Mouse (Mus musculus) embryo, embryonic 11.5 days (tissue): ENCODE measurements around the gene Lrrc66.

Experiments
- DNase-seq: peaks from one replicate; pipeline ENCODE4 v3.0.0-alpha.2; 2012; ENCODE audit warnings: low read depth, low spot score

Lrrc66 gene

DNA sequence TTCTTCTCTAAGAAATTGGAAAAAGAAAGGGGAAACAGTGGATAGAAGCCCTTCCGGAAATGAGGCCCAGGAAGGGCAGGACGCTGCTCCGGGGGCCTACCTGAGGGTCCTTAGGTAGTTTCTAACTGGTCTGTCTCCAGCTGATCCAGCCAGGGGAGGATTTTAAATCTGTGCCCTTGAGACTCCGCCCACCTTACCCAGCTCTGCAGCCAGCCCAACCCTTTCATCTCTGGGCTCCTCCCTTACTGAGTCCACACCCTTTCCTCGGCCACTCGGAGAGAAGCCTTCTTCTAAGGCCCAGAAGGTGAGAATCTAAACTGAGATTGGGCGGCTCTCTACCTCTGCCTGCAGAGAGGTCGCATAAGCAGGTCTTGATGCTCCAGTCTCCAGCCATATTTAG, at the start of gene Lrrc66:
Gene Lrrc66, minus strand, starts transcription at position 236 of the 400 bp plus-strand sequence.
- DNase-seq, result no peak

DNA sequence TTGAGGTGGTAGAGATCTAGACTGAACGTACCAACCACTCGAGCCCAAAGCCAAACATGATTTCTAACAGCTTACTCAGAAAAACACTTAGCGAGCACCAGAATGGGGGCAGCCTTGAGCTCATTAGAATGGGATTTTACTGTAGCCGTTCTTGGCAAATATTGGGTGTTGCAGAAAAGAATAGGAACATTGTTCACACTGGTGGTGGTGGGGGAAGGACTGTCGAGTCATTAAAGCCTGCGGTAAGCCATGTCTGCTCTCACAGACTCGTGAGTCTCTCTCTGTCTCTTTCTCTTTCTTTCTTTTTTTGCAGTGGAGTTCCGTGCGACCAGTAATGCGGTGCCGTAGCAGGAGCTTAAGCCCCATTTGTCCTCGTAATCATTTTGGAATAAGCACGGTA, 44.3 kb upstream of the Lrrc66 start:
- no peak for DNase-seq

DNA sequence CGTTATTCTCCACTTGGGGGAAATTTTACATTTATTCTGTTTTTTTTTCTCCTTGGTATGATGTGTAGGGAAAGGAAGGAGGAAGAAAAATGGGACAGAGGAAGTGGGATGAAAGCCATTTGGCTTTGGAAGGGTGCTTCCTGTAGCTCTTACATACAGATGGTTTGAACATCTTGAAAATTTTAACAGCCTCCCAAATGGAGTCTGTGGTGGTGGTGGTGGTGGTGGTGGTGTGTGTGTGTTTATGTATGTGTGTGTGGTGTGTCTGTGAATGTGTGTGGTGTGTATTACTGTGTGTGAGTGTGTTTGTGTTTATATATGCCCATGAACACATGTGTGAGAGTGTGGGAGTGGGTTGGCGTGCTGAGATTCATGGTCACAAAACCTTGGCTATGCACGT, 43.3 kb upstream of the Lrrc66 start:
- DNase-seq, result no peak

DNA sequence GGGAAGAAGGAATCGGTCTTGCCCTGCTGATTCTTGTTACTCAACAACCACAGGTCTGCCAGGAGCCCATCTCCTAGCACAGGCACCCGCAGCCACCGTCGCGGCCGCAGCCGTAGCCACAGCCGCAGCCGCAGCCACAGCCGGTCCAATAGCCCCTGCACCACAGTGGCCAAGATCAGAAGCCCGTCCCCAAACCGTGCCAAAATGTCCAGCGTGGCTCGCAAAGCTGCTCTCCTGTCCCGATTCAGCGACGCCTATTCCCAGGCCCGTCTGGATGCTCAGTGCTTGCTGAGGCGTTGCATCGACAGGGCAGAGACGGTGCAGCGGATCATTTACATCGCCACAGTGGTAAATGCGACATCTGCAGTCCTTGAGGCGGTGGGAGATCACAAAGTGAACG, 37.1 kb upstream of the Lrrc66 start:
- DNase-seq, result no peak

DNA sequence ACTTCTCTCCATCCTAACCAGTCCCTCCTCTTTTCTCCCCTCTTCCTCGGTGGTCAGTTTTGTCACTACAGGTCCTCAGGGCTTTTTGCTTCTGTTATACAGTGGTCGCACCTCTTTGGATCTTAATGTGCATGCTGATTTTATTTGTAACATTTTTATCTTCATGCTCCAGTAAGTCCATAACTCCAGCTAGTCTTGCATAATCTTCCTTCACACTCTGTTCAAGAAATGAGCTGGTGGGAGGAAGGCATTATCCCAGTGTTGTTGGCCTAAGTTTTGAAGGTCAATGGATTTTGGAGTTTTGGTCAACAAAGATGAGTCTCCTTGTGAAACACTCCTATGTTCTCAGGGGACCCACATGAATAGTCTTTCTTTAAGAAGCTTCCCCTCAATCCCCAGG, 35.6 kb upstream of the Lrrc66 start:
- no peak for DNase-seq

DNA sequence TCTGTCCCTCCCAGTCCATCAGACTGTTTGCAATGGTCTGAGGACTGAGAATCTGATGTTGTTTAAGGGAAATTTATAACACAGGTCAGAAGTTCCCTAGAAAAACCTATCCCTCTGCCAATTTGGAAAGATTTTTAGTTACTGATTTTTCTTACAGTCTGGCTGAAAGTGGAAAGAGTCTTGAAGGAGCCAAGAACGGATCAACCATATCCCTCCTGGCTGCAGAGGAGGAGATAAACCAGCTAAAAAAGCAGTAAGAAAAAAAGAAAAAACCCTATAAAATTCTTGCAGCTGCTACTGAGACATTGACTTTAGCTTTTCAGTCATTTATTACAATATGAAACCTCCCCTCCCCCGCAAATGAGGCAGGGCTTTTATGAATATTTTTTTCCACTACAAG, 34.4 kb upstream of the Lrrc66 start:
- no peak for DNase-seq

DNA sequence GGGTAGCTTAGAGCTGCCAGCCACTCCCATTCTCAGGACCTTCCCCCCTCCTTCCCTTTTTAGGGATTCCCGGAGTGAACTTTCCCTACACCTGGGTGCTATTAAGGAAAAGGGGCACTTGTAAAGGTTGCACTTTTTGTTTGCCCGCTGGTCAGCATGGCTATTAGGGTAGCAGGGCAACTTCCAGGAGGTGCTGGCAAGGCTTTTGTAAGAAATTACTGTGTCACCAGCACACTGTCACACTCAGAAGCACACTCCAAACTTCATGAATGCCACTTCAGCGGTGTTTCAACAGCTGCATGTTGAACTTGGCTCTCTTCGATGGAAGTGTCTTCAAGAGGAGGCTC, 19.5 kb upstream of the Lrrc66 start:
- no peak for DNase-seq

DNA sequence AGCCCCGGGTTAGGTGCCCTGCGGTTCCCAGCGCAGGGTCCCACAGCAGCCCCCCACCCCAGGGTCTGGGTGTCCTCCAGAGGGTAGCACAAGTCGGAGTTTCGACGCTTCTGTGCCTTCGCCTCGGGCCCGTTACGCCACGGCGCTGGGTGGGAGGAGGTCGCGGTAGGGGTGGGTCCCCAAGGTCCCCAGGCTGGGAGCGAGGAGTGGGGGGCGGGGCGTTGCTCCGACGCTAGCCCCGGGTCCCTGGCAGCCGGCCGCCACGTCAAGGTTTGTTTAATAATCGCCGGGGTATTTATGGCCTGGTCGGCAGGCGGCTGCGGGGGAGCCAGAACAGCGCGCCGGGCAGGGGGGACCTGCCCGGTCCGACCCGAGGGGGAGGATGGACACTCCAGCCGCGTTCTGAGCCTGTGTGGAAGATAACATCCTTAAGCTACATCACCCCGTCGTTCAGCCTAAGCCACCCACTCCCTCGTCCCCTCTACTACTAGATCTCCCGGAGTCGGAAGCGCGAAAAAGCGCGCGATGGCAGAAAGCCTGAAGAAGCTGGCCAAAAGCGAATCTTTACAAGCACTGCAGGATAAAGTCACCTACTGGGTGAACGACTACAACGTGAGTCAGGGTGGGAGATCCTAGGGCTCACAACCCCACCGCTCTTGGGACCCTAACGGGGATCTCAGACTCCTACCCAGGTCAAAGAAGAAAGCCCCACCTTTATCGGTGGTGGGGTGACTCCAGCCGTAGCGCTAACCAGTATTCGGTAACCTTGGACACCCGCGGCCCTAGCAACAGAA, 18.9 kb upstream of the Lrrc66 start, which contains the start of gene Spata18:
Gene Spata18, plus strand, starts transcription at position 319 of the 794 bp plus-strand sequence.
- no peak for DNase-seq

DNA sequence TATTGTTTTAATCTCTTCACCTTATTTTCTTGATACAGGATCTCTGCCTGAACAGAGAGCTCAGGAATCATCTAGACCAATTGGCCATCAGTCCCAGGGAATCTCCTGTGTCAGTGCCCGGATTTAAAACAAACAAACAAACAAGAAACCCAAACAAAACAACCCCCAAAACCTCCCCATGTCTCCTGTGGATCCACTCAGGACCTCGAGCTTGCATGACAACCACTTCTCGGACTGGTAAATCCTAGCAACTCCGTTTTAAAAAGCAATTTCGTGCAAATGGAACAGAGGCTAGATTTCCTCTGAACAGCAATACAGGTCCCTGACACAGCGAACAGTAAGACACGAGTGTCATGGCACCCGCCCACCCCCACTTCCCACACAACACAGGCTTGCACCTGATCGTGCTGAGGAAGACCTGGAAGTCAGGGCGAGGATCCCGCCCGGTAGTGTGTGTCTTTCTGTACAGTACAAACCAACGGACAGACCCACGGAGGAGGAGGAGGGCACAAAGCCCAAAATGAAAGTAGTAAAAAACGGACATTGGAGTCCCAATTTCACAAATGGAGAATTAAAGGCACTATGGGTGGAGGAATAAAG, 18.1 kb upstream of the Lrrc66 start:
- no peak for DNase-seq

DNA sequence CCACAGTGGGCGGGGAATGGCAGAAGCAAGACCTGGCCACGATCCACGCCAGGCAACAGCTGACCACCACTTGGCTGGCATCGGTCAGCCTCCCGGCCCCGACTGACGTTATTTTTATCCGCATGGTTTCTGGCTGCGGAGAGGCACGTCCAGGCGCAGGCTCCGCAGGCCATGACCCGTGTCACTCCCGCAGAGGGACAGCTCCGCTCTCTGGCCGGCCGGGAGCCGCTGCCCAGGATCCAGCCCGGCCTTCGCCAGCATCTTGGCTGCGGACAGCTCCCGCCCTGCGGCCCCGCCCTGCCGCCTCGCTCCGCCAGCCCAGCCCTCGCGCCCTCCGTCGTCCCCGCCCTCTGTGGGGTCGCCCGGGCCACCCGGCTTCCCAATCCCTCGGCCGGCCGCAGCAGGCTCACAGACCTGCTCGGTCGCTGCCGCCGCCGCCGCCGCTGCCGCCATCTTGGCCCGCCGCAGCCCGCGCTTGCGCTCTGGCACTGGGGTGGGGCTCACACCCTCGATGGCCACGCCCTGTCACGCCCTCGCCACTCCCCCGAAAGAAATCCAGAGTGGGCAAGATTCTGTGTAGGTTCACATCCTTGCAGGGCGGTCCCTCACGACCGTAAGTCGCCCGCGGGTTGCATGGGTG, 15.1 kb upstream of the Lrrc66 start, which contains the start of gene Sgcb:
Gene Sgcb, minus strand, starts transcription at position 530 of the 640 bp plus-strand sequence.
- peak; percentile 68 for DNase-seq

DNA sequence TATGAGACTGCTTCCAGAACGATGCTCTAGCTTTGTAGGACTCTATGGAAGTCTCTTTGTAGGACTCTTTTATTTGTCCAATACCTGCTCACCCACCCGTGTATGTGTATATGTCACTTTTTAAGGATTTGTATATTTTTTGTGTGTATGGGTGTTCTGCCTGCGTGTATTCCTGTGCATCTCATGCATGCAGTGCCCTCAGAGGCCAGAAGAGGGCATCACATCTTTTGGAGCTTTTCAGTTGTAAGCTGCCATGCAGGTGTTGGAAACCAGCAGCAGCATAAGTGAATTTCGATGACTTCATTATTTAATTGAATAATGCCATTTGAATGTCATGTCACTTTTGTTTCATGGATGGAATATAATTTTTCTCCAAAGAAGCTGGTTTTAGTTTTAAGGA, 9.8 kb upstream of the Lrrc66 start:
- no peak for DNase-seq

DNA sequence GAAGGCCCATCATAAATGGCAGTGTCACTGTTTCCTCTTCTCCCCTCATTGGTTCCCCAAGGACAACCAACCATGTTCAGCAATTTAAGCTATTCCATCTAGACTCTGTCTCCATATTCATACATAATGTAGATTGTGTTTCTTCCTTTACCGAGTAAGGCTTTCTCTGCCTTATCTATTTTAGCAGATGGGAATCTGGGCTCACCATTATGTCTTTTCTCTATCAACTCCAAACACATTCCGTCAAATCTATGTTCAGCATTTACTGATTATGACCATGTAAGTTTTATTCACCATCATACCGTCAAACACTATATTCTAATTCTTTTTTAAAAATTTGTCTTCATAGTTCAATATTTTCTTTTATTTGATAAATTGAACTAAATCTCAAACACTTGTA, 8.7 kb upstream of the Lrrc66 start:
- no peak for DNase-seq

DNA sequence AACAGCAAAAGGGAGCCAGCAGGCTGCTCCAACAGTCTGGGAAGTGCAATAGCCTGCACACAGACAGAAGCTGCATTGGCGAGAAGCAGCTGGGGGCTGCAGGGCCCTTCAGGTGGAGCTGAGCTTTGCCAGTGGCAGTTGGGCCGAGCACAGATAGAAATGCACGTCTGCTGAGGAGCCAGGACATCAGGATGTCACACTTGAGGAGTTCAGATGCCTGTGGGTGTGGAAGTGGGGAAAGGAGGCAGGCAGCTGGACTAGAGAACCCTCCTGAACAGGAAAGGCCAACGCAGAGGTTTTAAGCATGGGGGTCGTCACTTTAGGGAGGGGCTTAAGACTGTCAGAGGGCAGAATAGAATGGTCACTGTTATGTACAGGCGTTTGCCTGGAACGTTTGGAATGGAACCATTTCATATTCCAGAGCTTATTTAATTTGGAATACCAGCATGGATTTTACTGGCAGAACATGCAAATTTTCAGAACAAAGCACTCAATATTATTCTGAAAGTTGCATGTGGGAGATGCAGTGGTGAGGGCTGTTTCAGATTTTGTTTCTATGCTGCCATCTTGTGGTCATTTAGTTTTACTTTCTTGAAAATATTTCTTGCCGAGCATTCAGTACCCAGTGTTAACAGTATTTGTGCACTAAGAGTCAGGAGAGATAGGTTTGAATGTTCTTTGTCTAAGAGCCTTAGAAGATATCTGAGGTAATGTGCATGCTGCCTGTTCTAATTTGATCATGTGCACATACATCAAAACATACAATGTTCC, 5.2 kb upstream of the Lrrc66 start:
- DNase-seq, result peak; percentile 46

DNA sequence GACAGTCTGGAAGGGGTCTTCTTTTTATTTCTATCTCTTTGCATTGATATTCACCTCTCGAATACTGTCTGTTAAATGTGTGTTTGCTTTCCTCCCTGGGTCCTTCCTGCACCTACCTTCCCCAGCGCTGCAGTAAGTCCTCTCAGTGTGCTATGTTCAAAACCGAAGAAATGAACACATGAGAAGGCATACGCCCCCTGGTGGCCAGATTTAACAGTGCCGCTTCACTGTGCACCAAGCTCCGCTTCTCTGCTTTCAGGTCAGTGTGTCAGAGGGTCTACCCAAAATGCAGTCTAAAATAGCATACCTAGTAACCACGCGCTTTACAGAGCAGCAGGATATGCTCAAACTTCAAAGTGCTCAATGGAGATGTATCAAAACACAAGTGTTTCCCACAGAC, 815 bp upstream of the Lrrc66 start:
- peak; percentile 51 for DNase-seq

DNA sequence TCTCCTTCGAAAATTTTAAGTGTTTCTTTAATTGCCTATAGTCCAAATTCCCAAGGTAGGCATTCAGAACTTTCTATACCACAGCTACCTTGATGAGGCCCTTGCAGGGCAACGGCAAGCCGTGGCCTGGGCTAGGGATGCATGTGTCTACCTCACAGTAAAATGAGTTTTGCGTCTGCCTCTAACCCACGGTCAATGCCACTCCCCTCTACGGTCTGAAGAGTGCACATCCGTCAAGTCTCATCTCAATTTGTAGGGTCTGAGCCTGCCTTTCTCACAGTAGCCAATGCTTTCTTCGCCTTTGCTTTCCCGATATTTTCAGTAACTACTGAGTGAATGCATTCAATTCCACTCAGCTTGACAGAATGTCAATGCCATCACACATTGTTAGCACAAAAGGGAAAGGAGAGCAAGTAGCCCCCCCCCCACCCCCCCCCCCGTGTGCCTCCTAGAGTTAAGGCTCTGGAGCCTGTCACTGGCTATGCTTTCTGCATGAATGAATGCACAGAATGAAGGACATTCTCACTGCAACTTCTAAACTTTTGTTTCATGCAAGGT, 1.2 kb downstream of the Lrrc66 start:
- DNase-seq, result no peak

DNA sequence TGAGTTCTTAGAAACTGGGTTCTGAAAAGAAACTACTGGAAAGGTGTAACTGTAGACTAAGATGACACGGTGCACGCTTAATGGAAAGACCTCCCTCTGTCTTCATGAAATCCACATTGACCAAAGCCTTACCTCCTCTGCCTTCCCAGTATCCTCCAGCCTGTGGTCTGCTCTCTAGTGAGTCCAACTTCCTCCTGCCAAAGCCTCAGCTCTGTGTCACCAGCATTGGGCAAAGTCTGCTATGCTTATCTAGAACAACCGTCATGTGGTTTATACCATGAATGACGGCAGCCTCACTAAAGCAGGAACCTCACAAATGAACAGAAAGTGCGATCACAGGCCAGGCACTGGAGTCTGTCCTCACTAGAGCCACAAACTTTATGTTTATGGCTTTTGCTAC, 2.2 kb downstream of the Lrrc66 start:
- no peak for DNase-seq

DNA sequence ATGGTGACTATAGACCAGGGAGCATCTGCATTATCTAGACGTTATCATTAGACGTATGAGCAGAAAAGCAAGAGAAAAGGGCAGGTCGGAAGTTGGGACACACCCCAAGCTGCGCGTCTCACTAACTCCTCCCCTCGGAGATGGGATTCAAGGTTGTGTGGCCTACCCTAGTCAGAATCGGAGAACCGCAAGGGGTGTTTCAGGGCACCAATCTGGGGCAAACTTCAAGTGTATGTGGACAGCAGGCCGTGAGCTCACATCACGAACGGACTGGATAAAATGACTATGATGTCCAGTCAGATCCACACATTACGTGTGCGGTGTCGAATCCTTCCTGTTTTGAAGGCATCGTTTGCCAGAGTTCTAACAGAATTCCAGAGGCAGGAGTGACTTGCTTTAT, 4.3 kb downstream of the Lrrc66 start:
- DNase-seq, result no peak

DNA sequence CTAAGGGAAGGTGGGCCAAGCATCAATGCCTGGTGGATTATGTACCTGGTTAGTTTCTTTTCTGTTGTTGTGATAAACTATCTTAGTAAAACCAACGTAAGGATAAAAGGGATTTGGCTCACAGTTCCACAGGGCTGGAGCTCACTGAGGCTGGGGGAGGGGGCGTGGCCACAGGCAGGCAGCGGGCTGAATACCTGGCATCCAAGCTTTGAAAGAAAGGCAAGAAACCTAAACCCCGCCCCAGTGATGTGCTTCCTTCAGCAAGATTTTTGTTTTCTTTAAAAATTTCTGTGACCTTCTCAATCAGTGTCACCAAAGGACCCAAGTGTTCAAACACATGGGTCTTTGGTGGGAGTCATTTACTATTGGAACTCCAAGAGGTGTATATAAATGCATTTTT, 4.8 kb downstream of the Lrrc66 start:
- no peak for DNase-seq

DNA sequence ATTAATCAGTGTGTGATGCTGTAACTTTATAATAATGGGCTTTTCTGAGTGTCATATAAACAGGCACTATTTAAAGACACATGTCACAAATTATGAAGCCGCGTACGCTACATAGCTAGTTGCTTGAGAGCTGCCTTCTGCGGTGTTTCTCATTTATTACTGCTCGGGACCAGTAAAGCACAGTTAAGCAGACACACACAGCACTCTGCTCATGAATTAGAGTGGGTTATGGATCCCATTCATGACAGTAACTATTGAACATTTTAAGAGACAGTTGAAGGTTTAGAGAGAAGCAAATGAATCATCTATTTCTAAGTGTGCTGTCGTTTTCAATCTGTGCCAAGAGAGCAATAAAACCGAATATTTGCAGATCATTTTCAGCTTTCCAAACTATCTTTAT, 5.5 kb downstream of the Lrrc66 start:
- no peak for DNase-seq

DNA sequence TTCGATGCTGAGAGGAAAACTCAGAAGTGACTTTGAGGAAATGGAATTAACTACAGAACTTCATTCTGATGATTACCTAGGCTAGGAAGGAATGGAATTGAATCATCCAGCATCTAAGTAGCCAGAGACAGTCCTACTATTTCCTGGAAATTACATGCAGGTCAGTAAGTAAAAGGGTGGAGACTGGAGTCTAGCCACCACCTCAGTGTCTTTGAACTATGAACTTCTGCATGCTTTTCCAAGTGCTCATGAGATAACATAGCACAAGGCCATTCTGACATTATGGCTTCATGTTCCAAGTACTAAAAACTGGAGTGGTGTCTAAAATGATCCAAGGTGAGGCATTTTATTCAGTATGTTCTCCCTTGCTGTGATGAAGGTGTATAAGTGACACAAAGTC, 6.8 kb downstream of the Lrrc66 start:
- no peak for DNase-seq

DNA sequence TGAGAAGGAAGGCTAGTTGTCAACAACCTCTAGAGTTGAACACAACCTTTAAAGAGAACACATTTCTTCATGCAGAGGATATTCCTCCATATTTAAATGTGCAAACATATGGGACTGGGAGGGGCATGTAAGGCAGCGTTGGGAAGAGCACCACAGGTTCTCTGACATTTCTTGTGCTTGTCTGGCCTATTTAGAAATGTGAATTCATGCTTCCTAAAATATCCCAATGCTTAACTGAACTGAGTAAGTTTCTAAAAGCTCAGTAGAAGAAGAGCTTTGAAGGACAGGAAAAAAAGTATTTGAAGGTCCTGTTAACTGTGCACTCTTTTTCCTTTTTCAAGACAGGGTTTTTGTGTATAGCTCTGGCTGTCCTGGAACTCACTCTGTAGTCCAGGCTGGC, 13.4 kb downstream of the Lrrc66 start:
- no peak for DNase-seq

DNA sequence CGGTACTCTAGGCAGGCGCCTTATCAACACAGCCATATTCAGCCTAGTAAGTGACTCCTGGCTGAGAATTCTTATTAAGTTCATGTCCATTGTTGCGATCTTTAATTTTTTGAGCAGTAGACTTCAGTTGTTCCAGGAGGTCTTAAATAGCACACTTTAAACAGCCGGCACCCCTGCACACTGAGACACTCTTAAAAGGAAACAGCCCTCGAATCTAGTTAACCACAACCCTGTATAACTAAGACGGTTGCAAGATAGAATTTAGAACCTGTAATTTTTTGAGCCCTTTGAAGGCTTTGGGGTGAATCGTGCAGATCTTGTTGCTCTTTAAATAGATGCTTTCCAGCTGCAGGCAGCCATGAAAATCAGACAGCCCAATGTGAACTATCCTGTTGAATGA, 17.1 kb downstream of the Lrrc66 start:
- no peak for DNase-seq
